Mouse (Mus musculus) yolk sac, embryonic 10.5 days (tissue): ENCODE measurements at regions not wholly inside any gene's neighbourhood (a gene's known extent, or its start where the extent isn't known, plus 50 kb on each side); places are given as distances from the start of the nearest gene placed in this dataset.

Experiments used
- DNase-seq: peaks from one replicate; pipeline ENCODE4 v3.0.0-alpha.2; 2017; ENCODE audit warnings: low spot score

DNA sequence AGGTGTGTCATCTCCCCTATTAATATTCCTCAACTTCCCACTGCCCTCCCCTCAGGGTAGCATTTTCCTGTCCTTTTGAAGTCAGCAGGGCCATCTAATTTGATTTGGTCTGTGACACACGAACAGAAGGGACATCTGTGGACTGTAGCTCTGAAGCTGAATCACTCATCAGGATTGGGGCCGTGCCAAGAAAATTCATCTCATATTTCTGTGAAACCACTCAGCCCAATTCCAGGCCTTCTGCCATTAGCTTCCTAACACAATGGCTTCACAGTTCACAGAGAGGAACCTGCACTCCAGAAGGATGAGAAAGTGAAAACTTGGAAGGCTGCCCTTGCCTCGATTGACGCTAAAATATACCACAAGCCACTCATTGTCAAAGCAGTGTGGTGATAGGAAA is 86.1 kb downstream of the Abhd5 start:
- DNase-seq = no peak

- no peak for DNase-seq
Measured at GRCm38 (mm10) chr9:122446387-122447105, 95.1 kb downstream of the Abhd5 start.

DNA sequence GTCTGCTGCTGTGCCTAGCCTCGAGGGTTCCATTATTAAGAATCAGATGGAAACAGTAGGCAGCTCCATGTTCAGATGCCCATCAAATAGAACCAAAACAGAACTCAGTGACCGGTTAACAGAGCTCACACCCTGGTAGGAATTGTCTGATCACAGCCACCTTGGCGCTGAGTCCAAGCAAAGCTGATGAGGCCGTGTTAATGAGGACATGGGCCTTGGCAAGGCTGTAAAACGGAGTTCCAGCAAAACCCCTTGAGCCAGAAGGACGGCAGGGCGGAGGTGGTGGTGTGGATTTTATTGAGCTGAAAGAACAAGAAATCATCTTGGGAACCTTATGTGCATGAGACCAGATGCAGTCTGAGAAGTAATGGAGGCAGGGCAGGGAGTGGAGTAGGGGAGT is 96.2 kb downstream of the Abhd5 start:
- no peak for DNase-seq

DNA sequence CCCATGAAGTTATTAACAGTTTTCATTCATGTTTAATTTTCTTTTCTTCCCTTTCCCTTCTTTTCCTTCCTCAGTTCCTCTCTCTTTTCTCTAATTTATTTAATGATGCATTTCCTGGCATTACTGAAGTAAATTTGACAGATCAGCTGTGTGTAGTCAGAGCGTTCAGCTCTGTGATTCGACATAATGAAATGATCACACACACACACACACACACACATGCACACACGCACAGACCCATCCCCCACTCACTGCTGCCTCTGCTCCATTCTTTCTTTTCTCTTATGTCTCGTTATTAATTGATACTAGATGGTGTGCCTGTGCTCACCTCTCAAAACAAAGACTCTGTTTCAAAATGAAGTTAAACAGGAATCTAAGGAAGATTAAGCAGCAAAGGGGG is 96.9 kb downstream of the Abhd5 start:
- no peak for DNase-seq

DNA sequence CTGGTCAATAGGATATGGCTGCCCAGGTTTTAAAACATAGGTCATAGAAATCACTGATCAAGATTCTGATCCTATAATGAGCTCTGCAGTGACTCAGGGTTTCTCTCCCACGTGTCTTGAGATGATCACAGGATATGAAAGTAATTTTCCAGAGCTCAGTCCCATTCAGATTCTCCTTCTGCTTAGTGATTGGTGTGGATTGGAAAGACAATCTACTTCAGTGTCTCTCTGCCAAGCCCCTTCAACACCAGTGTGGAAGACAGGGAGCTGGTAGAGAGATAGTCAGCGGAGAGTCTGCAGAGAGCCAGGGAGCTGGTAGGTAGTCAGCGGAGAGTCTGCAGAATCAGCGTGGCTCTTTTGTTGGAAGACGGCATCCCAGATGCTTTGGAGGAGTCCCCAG is 99.1 kb downstream of the Abhd5 start:
- no peak for DNase-seq

- DNase-seq = no peak
Measured at GRCm38 (mm10) chr9:122455301-122455700, 103.9 kb downstream of the Abhd5 start.

GRCm38 (mm10) chr9:122455779-122456178 is 104.4 kb downstream of the Abhd5 start:
- no peak for DNase-seq

GRCm38 (mm10) chr9:122459491-122459890 is 108.1 kb downstream of the Abhd5 start:
- no peak for DNase-seq

DNA sequence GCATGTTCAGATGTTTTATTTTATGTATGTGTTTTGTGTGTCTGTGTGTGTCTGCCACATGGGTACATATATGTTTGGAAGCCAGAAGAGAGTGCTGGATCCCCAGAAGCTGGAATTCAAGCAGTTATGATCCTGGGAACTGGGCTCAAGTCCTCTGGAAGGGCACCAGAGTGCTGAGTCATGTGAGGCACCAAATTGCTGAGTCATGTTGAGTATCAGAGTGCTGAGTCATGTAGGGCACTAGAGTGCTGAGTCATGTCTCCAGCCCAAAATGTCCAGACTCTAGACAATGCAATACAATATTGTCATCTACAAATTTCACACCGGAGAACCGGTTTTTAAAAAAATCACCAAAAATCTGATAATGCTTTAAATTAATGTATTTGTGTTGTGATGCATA is 120.1 kb downstream of the Abhd5 start:
- no peak for DNase-seq

- DNase-seq = peak; percentile 26
Measured at GRCm38 (mm10) chr9:122476356-122476755, 124.9 kb downstream of the Abhd5 start.

GRCm38 (mm10) chr9:122487001-122487400 is 135.6 kb downstream of the Abhd5 start:
- DNase-seq = no peak

DNA sequence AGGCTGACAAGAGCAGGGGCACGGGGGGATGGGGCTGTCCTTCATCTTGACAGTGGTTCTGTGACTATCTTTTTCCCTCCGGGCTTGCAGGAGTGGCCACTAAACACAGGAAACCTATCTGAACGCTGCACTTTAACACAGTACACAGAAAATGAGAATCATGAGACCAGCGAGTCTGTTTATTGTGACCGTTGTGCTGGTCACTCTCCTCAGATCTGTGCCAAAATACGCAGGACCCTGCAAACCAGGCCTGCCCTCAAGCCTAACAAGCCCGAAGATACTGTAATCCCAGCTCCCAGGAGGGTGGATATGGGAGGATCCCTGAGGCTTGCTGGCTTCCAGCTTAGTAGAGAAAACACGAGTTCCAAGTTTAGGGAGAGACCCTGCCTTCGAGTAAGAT is 143.3 kb downstream of the Abhd5 start:
- DNase-seq = no peak

DNA sequence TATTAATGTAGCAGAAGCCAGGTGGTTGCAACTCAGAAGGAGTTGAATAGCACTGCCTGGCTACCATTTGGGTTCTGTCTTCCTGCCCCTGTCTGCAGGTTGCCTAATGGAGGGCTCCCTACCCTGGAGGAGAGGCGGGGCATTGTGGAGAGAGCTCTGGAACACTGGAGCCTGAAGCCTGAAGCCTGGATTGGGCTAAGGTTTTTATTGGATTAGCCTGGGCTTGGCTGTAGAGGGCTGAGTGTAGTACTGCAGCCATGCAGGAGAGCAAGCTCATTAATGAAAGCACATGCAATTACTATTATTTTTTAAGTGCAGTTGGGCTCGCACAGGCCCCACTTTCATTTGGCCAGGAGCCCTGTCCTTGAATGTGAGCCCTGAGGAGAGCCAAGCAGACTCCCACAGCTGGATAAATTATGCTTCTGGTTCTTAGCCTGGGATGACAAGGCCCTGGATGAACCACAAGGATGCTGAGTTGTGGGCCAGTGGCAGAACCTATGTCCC is 145.1 kb downstream of the Abhd5 start:
- no peak for DNase-seq

DNA sequence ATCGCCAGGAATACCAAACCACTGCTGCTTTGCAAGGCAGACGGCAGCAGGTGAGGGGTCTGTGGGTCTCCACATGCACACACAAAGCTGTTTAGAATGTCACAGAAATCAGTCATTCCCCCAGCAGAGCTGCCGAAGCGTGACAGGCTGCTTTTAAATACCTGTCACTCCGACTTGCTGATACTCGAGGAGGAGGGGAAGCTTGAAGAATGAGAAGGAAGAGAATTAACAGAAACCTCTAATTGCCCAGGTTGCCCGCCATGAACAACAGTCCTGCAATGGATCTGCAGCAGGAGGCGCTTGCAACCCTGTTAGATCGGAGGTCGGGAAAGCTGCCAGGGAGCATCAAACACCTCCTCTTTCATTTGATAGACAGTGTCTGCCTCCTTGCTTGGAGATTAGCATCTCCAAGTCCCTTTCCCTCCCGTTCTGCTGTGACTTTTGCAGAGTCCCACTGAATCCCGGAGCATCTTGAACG is 150.5 kb downstream of the Abhd5 start:
- DNase-seq = no peak

GRCm38 (mm10) chr9:122521569-122521968 is 170.2 kb downstream of the Abhd5 start:
- no peak for DNase-seq

DNA sequence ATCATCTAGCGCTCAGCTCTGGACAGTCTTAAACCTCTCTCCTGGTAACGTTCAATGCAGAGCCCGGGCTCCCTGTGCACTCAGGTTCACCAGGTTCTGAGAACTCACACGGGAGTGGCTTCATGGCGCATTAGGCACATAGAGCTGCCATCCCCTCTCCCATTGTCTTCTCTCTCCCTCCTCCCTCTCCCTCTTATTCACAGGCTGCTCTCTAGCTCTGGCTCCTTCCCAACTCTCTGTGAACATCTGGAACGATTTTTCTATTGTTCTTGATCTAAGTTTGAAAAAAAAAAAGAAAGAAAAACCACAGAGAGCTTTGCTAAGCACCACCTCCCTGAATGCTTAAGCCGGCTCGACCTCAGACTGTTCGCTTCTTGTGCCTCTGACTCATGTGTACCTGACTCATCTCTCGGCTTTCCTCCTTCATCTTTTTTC is 174.2 kb downstream of the Abhd5 start:
- DNase-seq = no peak

DNA sequence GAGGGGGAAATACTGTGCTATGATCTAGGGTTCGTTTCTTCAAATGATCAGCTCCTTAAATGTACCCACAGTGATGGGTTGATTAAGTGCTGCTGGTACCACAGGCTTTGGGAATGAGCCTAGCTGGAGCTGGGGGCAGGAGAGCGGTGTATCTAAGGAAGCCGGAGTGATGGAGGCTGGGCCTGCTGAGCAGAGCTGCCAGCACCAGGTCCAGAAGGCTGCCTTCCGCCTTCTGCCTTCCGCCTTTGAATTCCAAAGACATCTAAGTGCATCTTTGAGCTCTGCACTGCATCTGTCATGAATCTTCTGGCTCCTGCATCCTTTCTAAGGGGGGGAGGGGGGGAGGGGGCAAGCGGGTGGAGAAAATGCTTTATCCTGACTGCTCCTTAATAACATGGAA is 176.9 kb downstream of the Abhd5 start:
- peak; percentile 7 for DNase-seq

DNA sequence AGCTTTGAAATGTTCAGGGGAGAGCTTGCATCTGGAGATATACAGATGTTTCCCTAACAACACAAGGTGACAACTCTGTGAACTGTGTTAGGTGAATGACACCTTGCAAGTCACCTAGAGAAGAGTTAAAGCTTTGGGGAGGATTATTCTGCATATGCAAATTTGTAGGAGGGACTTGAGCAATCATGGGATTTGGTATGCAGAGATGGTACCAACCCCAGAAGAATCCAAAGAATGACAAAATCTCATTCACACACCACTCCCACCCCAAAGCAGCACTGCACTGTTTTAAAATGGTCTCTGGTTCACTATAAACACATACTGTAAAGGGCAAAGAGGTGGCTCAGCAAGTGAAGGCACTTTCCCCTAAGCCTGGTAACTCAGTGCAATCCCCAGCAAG is 178.3 kb downstream of the Abhd5 start:
- peak; percentile 5 for DNase-seq

DNA sequence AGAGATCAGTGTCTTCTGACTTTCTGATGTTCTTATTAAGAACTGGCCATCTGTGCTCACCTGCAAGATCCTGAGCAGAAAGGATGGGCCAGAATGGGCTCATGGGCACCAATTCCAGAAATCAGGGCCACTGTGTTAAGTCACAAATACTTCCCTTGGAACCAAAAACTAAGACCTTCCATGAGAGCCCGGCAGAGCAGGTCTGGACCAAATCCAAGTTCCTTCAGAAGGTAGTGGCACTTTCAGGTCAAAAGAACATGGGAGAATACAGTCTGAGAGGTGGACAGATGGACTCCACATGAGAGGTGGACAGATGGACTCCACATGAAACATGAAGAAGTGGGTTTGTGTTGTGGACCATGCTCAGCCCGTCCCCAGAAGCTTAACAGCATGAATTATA is 180.4 kb downstream of the Abhd5 start:
- DNase-seq = no peak

DNA sequence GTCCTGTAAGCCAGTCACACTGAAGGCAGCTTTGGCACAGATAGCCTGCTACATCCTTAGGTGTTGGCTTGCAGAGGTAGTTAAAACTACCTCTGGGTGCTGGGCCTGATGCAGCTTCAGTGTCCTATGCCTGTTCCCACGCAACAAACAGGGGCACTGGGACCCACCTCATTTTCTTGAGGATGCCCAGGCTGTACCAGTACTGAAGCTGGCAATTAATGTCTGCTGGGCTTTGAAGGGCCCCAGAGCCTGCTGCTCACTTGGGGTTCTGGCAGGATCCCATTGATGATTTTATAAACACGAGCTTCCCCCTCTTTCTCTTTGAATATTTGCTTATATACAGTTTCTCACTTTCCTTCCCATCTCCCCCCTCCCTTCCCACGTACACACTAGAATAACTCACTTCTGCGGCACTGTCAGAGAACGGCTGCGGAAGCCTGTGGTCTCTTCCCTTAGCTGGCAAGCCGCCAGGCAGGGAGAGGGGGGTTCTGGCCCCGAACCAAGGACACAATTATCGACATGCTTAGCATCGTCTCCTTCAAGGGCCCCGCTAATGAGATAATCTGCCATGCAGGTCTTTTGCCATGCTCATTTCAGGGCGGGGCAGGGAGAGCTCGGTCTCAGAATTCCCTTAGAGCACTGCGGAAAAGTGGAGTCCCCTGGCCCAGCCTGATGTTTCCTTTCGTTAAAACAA is 182.9 kb downstream of the Abhd5 start:
- DNase-seq = no peak

DNA sequence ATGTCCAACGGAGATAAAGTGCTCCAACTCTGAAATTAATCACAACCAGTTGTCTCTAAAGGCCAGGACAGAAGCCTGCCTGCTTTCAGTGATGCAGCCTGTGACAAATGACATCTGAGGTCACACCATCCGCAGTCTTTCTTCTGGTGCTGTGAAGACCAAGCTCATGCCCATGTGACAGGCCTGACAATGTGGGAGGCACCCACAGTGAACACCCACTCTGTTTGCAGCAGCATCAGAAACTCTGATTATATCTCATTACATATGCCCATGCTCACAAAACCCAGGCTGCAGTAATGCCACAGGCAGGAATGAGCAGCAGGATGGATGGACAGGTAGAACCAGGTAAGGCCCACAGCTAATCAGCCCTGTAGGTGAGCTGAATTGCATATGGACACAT is 183.6 kb downstream of the Abhd5 start:
- no peak for DNase-seq

- DNase-seq = no peak
Measured at GRCm38 (mm10) chr9:122540091-122540490, 188.7 kb downstream of the Abhd5 start.

- no peak for DNase-seq
Measured at GRCm38 (mm10) chr9:122556051-122556450, 191.1 kb upstream of the Topaz1 start.
